Mouse (Mus musculus): ENCODE results near the gene Mcrip1. TPM values are rescaled to one million over a fixed set of nuclear protein-coding genes. Genes with fewer than 3 reads are reported as not detected.

The Mcrip1 gene
- total RNA-seq, 2 experiments from 2014 or later, result 43.1 to 43.7 TPM

DNA sequence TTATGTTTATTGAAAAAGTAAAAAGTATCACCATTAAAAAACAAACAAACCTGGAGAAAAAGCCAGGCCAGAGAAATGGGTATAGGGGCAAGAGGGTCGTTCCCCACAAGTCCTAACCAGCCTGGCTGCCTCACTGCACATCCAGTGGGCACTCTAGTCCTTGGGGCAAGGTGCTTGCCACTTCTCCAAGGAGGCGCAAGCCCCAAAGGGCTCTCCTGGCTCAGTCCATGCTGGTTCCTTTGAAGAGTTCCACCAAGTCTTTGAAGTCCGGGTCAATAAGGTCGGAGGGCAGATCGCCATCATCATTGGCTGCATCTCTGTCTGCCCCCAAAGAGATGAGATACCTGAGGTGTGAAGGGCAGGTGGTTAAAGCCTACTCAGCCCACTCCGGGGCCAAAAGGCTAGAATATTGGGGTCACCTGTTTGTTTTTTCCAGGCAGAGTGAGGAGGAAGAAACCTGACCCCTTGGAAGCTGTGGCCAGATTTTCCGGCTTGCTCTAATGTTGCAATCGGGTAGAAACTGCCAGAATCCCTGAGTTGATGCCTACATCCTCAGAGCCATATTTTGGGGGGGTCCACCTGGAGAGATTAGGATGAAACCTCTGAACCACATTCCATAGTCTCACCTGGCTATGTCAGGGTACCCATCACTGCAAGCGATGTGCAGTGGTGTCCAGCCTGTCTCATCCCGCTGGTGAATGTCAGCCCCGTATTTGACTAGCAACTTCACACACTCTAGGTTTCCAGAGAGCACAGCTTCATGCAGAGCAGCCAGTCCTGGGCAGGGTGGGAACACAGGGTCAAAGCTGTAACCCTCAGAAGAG lies 671 bp upstream of the Mcrip1 start:
- no peak for DNase-seq
- intact Hi-C loops (cut with DNase I), result loop anchor here (2.0 kb wide), 3 partner anchors 21 to 59 kb away; partner anchors contain the start of gene Slc25a10

DNA sequence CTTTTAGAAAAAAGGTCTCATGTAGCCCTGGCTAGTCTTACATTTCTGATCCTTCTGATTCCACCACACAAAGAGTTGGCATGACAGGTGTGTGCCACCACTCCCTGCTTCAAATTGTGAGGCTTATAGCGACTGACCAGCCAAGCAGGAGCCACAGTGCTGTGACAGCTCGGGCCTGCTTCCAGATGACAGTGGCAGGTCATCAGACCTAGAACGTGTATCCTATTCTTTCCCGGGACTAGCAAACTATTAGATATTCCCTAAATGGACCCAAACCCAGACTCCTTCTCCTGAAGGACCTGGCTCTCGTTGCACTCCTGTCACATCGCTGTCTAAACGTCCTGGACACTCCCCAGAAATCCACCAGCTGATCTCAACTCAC lies 750 bp downstream of the Mcrip1 start:
- intact Hi-C loops (cut with DNase I), result loop anchor here (2.0 kb wide), 1 partner anchor 30 kb away; no protein-coding TSS in a partner anchor
- DNase-seq, result no peak

DNA sequence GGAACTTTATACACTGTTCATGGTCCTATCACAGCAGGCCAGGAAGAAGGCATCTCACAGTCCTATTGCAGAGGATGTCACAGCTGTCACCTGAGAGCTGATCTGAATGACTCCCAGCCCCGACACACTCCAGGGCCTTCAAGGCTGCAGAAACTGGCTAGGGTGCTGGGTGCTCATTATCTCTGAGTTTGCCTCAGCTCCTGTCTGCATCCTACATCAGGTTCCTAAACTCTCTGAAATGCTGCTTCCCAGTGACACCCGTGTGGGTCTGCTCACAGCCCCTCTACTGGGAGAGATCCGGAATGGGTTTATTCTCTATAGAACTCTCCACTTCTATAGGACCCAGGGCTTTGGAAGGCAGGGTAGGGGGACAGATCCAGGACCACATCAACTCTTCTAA lies 1.3 kb downstream of the Mcrip1 start:
- intact Hi-C loops (cut with DNase I), result loop anchor here (2.0 kb wide), 1 partner anchor 29 kb away; no protein-coding TSS in a partner anchor
- no peak for DNase-seq

DNA sequence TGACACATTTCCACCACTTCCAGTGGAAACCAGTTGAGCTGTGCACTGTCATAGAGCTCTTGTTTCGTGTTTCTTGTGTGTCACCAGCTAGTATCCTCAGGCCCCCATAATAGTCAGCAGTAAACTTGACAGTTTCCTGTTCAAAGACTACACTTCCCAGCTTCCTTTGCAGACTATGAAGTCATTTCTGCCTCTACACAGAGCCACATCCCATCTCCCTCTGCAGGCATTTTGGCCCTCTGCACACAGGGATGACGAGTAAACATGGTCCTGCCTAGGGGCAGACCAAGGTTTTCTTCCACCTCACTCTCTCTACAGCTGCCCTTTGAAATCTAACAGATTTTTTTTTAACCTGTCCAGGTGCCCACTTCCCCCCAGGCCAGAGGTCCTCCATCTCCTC lies 2.1 kb downstream of the Mcrip1 start:
- no peak for DNase-seq

DNA sequence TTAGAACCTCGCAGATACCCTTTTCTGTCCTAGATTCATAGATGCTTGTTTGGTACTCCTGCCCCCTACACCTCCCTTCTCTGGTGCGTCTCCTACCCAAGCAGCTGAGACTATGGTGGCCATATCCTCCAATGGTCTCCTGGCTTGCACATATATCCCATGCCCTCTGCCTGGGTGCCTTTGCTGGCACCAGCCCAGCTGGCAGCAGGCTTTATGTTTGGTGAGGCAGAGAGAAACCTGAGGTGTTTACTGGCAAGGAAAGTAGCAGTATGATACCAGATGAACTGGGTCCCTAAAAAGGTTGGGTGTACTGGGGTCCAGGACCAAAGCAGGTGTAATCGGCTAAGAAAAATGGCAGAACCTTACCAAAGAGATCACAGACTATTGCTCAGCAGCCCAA lies 3.6 kb downstream of the Mcrip1 start:
- DNase-seq, result no peak
- intact Hi-C loops (cut with DNase I), result no loop called here

More for the DNA sequence above, 2.1 kb downstream of the Mcrip1 start:
- intact Hi-C loops (cut with DNase I), result no loop called here

DNA sequence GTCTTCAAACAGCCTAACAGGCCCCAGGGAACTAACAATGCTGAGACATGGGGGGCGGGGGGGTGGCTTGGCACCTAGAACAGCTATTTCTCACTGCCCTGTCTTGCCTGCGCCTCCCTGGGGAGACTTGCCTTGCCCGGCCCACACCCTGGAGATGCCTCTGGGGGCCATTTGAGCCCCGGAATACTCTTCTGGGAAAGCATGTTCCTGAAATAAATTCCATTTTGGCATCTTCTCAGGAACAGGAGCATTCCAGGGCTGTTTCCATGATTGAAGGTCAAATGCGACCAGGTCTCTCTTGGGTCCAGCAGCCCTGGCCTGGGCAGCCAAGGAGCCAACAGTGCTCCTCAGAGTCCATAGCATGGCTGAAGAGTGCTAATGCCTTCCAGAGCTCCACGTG lies 7.2 kb downstream of the Mcrip1 start:
- no peak for DNase-seq
- intact Hi-C loops (cut with DNase I), result no loop called here

DNA sequence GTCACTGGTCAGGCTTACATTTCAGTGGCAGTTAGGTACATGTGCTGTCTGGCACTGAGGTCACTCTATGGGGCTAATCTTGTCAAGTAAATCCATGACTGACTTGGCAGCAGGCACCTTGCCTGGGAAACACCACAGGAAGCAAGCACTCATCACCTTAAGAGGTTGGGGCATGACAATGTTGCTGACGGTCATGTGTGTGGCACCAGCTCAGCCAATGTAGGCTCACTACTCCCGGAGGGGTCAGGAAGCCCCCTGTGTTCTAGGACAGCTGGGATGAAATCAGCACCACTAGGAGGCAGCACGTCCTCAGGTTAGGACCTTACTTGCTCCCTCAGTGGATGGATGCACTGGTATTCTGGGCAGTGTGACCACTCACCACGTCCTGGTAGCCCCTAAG lies 7.6 kb downstream of the Mcrip1 start:
- intact Hi-C loops (cut with DNase I), result no loop called here
- DNase-seq, result peak; percentile 41 to 55

DNA sequence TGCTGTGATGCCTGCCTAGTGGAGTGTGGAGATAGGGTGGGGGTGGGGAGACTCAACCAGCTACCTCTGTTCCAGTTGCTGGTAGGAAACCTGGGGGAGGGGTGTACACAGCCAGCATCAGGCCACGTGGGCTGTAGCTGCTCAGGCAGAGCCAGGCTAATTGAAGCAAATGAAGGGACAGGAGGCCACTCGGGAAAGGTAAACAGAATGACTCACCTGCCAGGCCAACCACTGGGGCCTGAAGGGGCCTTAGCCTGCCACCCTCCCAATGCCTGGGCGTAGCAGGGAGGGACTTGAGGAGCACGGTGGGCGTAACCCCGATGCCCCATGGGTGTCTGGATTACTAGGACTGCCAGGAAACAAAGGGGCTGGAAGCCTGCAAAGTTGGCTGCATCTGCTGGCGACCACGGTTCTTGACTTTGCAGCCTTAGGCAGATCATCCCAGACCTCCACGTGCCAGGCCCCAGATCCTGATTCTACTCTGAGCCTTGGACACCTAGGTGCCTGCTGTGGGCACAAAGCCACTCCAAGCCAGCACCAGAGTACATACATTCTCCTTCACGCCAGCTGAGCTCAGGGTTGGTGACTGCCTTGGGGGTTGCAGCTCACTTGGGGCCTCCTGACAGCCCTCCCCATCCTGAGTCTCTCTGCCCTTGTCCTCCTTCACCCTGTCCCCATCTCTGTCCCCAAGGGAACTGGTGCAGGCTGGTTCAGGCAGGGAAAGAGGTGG lies 10.1 kb downstream of the Mcrip1 start:
- DNase-seq, result no peak
- intact Hi-C loops (cut with DNase I), result no loop called here

DNA sequence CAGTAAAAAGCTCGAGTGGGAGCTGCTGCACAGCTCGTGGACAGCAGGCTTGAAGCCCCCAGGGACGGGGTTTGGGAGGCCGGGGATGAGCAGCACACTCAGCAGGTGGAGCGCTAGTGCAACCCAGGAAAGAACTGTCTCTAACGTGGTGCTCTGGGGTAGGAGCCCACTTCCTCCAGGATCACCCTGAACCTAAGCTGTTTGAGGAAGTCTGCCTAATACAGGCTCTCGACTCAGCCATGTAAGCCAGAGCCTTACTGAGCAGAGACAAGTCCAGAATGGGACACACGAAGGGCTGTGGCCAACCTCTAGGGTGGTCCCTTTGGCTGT lies 10.6 kb downstream of the Mcrip1 start:
- intact Hi-C loops (cut with DNase I), result no loop called here

DNA sequence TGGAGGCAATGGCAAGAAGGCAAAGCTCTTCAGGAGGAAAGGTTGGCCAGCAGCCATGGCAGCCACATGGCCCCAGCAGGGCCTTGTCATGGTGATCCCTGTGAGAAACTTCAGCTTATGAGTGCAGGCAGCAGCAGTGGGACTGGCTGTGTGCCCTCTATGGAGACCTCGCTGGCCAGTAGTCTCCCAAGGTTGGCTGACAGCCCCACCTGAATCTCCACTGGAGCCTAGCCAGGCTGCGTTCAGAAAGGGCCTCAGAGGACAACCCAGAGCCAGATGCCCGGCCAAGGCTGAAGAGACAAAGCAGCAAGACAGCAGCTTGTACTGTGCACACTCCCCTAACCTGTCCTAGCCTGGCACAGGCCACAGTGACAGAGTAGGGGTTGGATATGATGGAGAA lies 11.0 kb downstream of the Mcrip1 start:
- peak; percentile 66 to 80 for DNase-seq
- intact Hi-C loops (cut with DNase I), result no loop called here

More for the DNA sequence above, 10.6 kb downstream of the Mcrip1 start:
- DNase-seq, result no peak

DNA sequence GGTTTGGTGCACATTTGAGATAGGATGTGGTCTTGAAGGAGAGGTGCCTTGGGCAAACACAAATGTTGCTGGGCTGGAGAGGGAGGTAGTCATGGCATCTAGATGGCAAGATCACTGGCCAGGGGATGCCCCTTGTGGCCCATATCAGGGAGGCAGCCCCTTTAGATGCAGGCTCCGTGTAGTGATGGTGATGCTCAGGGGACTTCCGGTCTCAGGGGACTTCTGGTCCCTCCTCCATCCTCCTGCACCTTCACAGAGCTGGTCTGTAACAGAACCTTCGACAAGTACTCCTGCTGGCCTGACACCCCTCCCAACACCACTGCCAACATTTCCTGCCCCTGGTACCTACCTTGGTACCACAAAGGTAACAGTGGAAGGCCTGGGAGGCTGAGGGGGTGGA lies 13.7 kb downstream of the Mcrip1 start:
- DNase-seq, result no peak
- intact Hi-C loops (cut with DNase I), result no loop called here

DNA sequence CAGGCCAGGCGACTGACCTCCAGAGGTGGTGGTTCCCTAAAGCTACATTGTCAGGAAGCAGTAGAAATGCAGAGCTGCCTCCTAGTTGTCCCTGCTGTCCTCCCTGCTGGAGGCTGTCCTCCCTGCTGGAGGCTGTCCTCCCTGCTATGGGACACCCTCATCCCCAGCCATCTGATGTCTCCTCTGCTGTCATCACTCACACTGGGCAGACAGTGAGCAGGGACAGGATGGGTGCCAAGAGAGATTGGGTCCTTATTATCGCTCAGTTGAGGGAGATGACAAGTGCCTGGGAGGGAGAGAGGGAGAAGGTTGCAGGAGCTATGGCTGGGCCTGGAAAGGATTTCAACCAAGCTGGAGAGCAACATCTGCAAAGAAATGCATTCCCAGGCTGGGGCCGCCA lies 14.4 kb downstream of the Mcrip1 start:
- intact Hi-C loops (cut with DNase I), result no loop called here
- no peak for DNase-seq

DNA sequence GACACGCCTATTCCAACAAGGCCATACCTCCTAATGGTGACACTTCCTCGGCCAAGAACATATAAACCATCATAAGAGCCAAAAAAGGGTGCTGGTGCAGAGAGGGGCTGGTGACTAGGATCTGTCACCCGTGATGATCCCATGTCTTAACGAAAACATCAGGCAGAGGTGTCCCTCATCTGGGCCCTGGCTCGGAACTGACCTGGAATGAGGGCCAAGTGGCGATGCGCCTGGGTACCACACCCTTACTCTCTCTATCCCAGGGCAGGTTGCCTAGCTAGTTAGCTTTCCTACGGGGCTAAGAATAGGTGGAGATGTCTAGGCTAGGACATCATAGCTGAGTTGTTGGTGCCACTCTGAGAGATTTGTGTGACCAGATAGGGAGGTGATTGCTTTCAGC lies 15.4 kb downstream of the Mcrip1 start:
- DNase-seq, result no peak
- intact Hi-C loops (cut with DNase I), result no loop called here

DNA sequence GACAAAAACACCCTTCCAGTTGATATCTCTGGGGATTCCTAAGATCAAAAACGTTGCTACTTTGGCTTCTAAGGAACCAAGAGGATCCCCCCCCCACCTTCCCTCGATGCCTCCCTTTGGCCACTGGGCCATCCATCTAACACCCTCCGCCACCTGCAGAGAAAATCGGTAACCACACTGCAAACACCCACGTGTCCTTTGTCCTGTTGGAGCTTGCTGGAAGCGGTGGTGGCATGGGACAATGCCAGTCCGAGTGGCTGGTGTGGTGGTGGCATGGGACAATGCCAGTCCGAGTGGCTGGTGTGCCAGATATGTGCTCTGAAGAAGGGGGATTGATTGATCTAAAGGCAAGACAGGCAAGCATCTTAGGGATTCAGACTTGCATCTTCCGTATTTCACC lies 17.9 kb downstream of the Mcrip1 start:
- no peak for DNase-seq
- intact Hi-C loops (cut with DNase I), result no loop called here

DNA sequence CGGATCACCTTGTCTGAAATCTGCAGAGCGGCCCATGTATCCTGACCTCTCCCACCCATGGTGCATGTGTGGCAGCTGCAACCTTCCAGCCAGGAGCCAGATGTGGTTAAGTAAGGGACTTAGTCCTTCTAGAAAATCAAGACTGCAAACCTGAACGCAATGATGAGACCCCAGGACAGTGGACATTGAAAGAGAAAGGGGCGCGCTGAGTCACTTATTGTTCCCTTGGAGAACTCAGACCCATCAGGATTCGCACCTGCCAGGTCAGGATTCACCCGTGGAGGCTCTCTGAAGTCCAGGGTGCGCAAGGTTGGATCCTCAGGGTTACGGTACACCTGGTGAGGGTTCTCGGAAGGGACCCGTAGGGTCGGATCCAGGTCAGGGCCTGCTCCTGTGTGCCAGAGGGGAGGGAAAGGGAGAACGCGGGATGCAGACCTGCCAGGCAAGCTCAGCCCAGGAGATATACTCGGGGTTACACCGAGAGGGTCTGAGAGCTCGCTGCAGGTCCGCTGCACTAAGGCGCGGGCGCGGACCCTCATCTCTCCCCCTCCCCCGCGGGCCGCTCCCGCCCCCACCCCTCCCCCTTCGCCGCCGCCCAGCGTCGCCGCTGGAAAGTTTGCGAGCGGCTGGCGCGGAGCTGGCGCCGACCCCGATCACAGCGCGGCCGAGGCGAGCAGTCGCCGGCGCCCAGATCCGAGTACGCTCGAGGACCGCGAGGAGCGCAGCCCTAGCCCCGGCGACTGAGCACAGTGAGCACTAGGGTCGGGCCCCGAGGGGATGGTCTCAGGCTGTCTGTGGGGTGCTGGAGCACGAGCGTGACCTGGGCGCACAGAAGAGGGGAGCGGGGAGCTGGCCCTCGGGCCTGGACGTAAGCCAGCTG lies 19.2 kb downstream of the Mcrip1 start, which contains the start of gene Gcgr:
Gene Gcgr (plus strand): TSS at position 615 of the 880 bp plus-strand sequence.
- intact Hi-C loops (cut with DNase I), result no loop called here
- no peak for DNase-seq

DNA sequence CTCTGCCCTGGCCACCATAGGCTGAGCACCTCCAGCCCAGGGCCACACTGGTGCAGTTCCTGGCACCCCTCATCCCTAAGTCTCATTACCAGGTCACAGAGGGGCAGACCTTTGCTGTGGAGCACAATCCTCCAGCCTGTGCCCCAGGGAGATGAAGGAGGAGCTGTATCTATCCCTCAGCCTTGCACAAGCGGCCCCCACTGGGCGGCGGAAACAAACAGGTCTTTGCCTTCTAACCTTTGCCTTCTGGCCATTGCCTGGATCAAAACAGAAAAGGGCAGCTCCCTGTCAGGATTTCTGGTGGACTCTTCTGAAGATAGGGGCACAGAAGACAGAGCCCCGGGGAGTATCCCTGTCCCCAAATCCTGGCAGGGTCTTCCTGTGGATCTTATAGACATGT lies 20.6 kb downstream of the Mcrip1 start:
- intact Hi-C loops (cut with DNase I), result no loop called here

DNA sequence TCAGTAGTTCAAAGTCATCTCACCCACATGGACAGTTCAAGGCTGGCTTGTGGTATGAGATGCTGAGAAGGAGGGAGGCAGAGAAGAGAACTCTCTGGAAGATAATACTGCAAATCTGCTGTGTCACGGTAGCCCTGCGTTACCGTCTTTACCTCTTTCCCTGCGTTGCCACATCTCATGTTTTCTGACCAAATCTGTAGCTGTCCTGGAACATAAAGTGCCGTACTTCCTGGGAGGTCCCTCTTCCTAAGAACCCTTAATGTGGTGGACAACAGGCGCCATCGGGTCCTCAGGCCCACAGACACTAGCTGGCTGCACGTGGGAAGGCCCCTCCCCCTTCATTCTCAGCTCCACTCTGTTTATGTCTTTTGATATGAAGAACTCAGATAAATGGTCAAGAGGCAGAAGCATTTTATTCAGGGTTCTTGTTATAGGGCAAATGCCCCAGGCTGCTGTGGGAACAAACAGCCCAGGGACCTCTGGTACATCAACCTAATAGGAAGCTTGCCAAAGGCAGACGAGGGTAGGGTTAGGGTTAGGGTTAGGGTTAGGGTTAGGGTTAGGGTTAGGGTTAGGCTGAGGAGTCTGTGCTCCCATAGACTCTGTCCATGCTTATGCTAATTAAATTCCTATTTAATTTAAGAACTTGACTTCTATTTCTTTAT lies 21.7 kb downstream of the Mcrip1 start:
- DNase-seq, result no peak
- intact Hi-C loops (cut with DNase I), result no loop called here

More for the DNA sequence above, 20.6 kb downstream of the Mcrip1 start:
- DNase-seq, result no peak

DNA sequence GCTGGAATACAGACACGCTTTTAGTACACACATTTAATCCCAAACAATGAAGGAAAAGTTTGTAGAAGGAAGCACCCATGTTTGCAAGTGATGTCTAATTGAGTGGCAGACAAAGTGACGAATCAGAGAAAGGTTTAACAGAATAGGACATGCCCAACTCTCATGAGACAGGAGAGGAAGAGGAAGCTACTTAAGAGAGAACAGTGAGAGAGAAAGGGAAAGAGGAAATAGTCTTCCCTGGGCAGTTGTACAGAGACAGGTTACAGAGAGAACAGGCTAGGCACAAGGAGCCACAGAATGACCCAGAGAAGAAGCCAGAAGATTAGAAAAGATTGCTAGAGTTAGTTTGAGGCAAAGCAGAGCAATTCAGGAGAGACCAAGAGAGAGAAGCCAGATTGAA lies 23.6 kb downstream of the Mcrip1 start:
- intact Hi-C loops (cut with DNase I), result no loop called here
- no peak for DNase-seq

DNA sequence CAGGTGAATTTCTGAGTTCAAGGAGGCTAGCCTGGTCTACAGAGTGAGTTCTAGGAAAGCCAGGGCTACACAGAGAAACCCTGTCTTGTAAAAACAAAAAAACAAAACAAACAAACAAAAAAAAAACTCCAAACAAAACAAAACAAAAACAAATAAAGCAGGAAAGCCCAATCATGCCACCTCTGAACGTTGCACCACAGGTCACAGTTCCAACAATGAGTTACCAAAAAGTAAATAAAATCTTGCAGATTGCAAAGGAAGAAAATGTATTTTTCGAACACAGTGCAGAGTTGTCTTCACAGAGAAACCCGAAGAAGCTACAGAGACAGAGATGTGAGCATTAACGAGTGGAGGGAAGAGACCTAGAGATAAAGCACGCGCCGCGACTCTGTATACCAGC lies 26.9 kb downstream of the Mcrip1 start:
- intact Hi-C loops (cut with DNase I), result no loop called here
- DNase-seq, result no peak

DNA sequence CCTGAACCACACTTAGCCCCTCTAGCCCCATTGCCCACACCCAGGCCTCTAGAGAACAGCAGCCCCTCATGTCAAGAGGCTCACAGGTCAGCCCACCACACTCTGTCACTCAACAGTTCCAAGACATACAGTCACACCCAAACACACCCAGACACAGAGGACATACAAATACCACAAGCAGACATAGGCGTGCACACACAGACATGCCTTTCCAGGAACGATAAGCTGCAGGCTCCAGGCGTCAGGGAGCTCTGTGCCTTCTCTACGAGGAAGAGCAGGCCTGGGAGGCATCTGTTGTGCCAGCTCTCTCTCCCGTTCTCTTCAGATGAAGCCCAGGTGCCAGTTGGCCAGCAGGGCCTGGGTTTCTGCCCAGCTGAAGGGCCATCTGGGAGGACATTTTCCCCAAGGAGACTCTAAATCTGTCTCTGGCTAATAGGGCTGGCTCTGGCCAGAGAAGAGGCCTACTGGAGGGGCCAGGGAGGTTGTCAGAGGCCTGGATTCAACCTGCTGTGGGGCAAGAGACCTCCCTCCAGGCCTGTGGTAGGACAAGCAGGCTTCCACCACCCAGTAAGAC lies 28.5 kb downstream of the Mcrip1 start:
- peak; percentile 49 to 63 for DNase-seq
- intact Hi-C loops (cut with DNase I), result no loop called here

Measured in heart, postnatal 36 days (tissue).